Mouse (Mus musculus): ENCODE measurements around the gene Trpm2. TPM values are rescaled to one million over a fixed set of nuclear protein-coding genes. Genes with fewer than 3 reads are reported as not detected.

The Trpm2 gene
- total and polyA plus RNA-seq, 3 experiments = 0.16 to 0.34 TPM; not detected in 1

GRCm38 (mm10) chr10:77895562-77895961, 74.8 kb downstream of the Trpm2 start:
- H3K9ac ChIP-seq (ENCODE audit: insufficient read depth, low read depth) = no peak overlapping the region
- no peaks in the 10 kb centered on the region for H3K79me2 ChIP-seq (replicated peaks; ENCODE audit: control insufficient read depth, extremely low read depth, insufficient read depth, poor library complexity, severe bottlenecking)
- TF ChIP-seq KAT2A (IDR thresholded peaks at IDR 0.05; ENCODE audit: insufficient replicate concordance, low read length) = no peak
- TF ChIP-seq POLR2AphosphoS2 (IDR thresholded peaks at IDR 0.05; ENCODE audit: low read depth, low read length) = no peak
- TF ChIP-seq CTCF (conservative IDR thresholded peaks at IDR 0.05 in 1 of 2, IDR thresholded peaks at IDR 0.05 in 1 of 2; ENCODE audit: low read depth in 2 of 2, low read length in 2 of 2) = no peak
- TF ChIP-seq ZKSCAN1 (IDR thresholded peaks at IDR 0.05; ENCODE audit: borderline replicate concordance, low read depth, low read length) = no peak
- TF ChIP-seq CHD1 (IDR thresholded peaks at IDR 0.05; ENCODE audit: low read depth, low read length) = no peak
- TF ChIP-seq CHD2 (IDR thresholded peaks at IDR 0.05; ENCODE audit: low read length) = no peak
- TF ChIP-seq POLR2A (IDR thresholded peaks at IDR 0.05; ENCODE audit: low read depth, low read length) = no peak
- TF ChIP-seq GABPA (IDR thresholded peaks at IDR 0.05; ENCODE audit: insufficient replicate concordance, low read depth, low read length) = no peak
- TF ChIP-seq ZMIZ1 (IDR thresholded peaks at IDR 0.05; ENCODE audit: low read depth, low read length) = no peak
- no peak for TF ChIP-seq MAX (IDR thresholded peaks at IDR 0.05; ENCODE audit: low read length)
- no peak for TF ChIP-seq RAD21 (IDR thresholded peaks at IDR 0.05; ENCODE audit: low read depth, low read length)
- TF ChIP-seq SIN3A (IDR thresholded peaks at IDR 0.05; ENCODE audit: low read length) = no peak
- TF ChIP-seq NRF1 (IDR thresholded peaks at IDR 0.05; ENCODE audit: low read depth, low read length) = no peak
- no peak for TF ChIP-seq ELF1 (IDR thresholded peaks at IDR 0.05; ENCODE audit: low read depth, low read length)
- H3K27ac ChIP-seq (ENCODE audit: insufficient read depth, low read depth) = no peak overlapping the region
- DNase-seq (ENCODE audit: extremely low read depth) = no peak
- in situ Hi-C loops (cut with MboI; ENCODE audit: low pct_ligation_motif_present, low pct_unique_long_range_greater_than_20kb, low sequenced_read_pairs) = loop anchor here (25.0 kb wide), 1 partner anchor 258 kb away; no protein-coding TSS in a partner anchor
- peaks cover 11 to 13% of the 10 kb centered on the region in 2 experiments for H3K4me1 ChIP-seq (ENCODE audit: control insufficient read depth in 1 of 2, insufficient read depth in 2 of 2)
- dilution Hi-C loops (cut with MboI; ENCODE audit: extremely low pct_ligation_motif_present, extremely low pct_unique_long_range_greater_than_20kb, low sequenced_read_pairs) = no loop called here
- H3K27me3 ChIP-seq (replicated peaks) = peaks cover 89% of the 10 kb centered on the region
- H3K4me2 ChIP-seq (ENCODE audit: insufficient read depth, low read depth, poor library complexity, severe bottlenecking) = no peak overlapping the region
- H3K4me3 ChIP-seq (replicated peaks in 1 of 3; ENCODE audit: low read depth in 2 of 3, low read length in 2 of 3, poor library complexity in 1 of 3) = no peak overlapping the region
- H3K36me3 ChIP-seq (replicated peaks in 1 of 2; ENCODE audit: control insufficient read depth in 1 of 2, insufficient read depth in 1 of 2, low read length in 1 of 2) = no peaks in the 10 kb centered on the region
- H3K9me3 ChIP-seq (replicated peaks; ENCODE audit: low read length) = no peaks in the 10 kb centered on the region

DNA sequence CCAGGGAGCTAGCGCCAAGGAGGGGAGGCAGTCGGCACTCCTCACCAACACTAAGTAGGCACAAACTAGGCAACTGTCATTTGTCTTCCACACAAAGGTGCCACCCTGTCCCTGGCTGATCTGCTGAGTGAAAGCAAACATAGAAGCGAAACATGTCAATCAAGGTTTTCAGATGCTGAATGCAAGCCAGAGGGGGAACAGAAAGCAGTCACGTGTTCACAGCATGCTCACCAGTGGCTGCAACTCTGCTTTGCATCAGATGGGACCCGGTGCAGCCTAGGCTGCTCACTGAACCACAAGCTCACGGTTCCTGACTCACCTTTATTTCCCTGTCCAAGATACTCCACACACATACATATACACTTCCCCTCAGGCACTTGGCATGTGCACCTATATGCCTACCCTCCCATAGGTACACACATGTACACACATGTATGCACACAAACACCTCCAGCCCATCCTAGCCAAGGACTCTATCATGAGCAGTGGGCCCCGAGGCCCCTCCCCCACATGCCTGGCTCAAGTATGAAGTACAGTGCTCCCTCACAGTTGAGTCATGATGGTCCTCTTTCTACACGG, 79.3 kb downstream of the Trpm2 start:
- Histone ChIP-seq H3K4me2 (ENCODE audit: insufficient read depth, low read depth, poor library complexity, severe bottlenecking) (no peak overlapping the region), H3K36me3 (replicated peaks in 1 of 2; ENCODE audit: control insufficient read depth in 1 of 2, insufficient read depth in 1 of 2, low read length in 1 of 2) (no peaks in the 10 kb centered on the region), H3K79me2 (replicated peaks; ENCODE audit: control insufficient read depth, extremely low read depth, insufficient read depth, poor library complexity, severe bottlenecking) (no peaks in the 10 kb centered on the region), H3K4me1 (ENCODE audit: control insufficient read depth in 1 of 2, insufficient read depth in 2 of 2) (peaks cover 11 to 13% of the 10 kb centered on the region in 2 experiments), H3K4me3 (replicated peaks in 1 of 3; ENCODE audit: low read depth in 2 of 3, low read length in 2 of 3, poor library complexity in 1 of 3) (no peak overlapping the region), H3K9ac (ENCODE audit: insufficient read depth, low read depth) (no peak overlapping the region), H3K9me3 (replicated peaks; ENCODE audit: low read length) (peaks cover 6% of the 10 kb centered on the region), H3K27ac (ENCODE audit: insufficient read depth, low read depth) (no peak overlapping the region), H3K27me3 (replicated peaks) (peaks cover 84% of the 10 kb centered on the region)
- peak; percentile 87 for TF ChIP-seq MAX (IDR thresholded peaks at IDR 0.05; ENCODE audit: low read length)
- TF ChIP-seq CTCF (conservative IDR thresholded peaks at IDR 0.05 in 1 of 2, IDR thresholded peaks at IDR 0.05 in 1 of 2; ENCODE audit: low read depth in 2 of 2, low read length in 2 of 2) = no peak
- TF ChIP-seq USF1 (IDR thresholded peaks at IDR 0.05; ENCODE audit: low read depth, low read length) = peak; percentile 72
- no peak for TF ChIP-seq CHD2 (IDR thresholded peaks at IDR 0.05; ENCODE audit: low read length)
- TF ChIP-seq USF2 (conservative IDR thresholded peaks at IDR 0.05; ENCODE audit: low read depth, low read length) = peak; percentile 73
- TF ChIP-seq CHD1 (IDR thresholded peaks at IDR 0.05; ENCODE audit: low read depth, low read length) = no peak
- 0 out of 2 replicates have a peak, but pooled peaks have one; percentile 27 for TF ChIP-seq MYC (IDR thresholded peaks at IDR 0.05; ENCODE audit: low read depth, low read length)
- TF ChIP-seq IRF4 (IDR thresholded peaks at IDR 0.05; ENCODE audit: low read depth, low read length) = peak; percentile 57
- TF ChIP-seq JUND (conservative IDR thresholded peaks at IDR 0.05; ENCODE audit: low read depth, low read length) = no peak
- peak; percentile 92 for TF ChIP-seq BHLHE40 (IDR thresholded peaks at IDR 0.05; ENCODE audit: low read depth, low read length)
- no peak for TF ChIP-seq SIN3A (IDR thresholded peaks at IDR 0.05; ENCODE audit: low read length)
- no peak for TF ChIP-seq EP300 (IDR thresholded peaks at IDR 0.05; ENCODE audit: low read length)
- in situ Hi-C loops (cut with MboI; ENCODE audit: low pct_ligation_motif_present, low pct_unique_long_range_greater_than_20kb, low sequenced_read_pairs) (loop anchor here (25.0 kb wide), 1 partner anchor 254 kb away; no protein-coding TSS in a partner anchor), dilution Hi-C loops (cut with MboI; ENCODE audit: extremely low pct_ligation_motif_present, extremely low pct_unique_long_range_greater_than_20kb, low sequenced_read_pairs) (no loop called here)
- DNase-seq (ENCODE audit: extremely low read depth) = peak; percentile 40

Measured in CH12.LX (cell line).